Mouse (Mus musculus) CH12.LX (cell line): ENCODE measurements around the gene Rmi2. TPM values are rescaled to one million over a fixed set of nuclear protein-coding genes. Genes with fewer than 3 reads are reported as not detected.

Experiments used
- DNase-seq: peaks from one replicate; pipeline ENCODE4 v3.0.0-alpha.2; 2013; ENCODE audit errors: extremely low read depth
- H3K27ac ChIP-seq: 2 replicates; pipeline ENCODE4 v1.5.1; 2012; ENCODE audit warnings: low read depth, mild to moderate bottlenecking, control low read depth, moderate library complexity; ENCODE audit not compliant: insufficient read depth
- H3K27me3 ChIP-seq: replicated peaks from 2 replicates; pipeline ENCODE3; 2012; ENCODE audit warnings: inconsistent platforms
- H3K36me3 ChIP-seq, 2 experiments: replicated peaks in 1 of 2; 2 replicates each; pipeline versions ENCODE3 to v1.6.1; 2012; ENCODE audit warnings: inconsistent platforms in 1 of 2, low read length in 1 of 2, mild to moderate bottlenecking in 1 of 2, mixed read lengths in 1 of 2, moderate library complexity in 1 of 2; ENCODE audit not compliant: control insufficient read depth in 1 of 2, insufficient read depth in 1 of 2
- H3K4me1 ChIP-seq, 2 experiments: 2 replicates each; pipeline ENCODE4 v1.6.1; 2012; ENCODE audit warnings: inconsistent platforms in 1 of 2, moderate library complexity in 1 of 2; ENCODE audit not compliant: insufficient read depth in 2 of 2, control insufficient read depth in 1 of 2
- H3K4me2 ChIP-seq: 2 replicates; pipeline ENCODE4 v1.6.1; 2012; ENCODE audit warnings: low read depth, mild to moderate bottlenecking, control low read depth; ENCODE audit not compliant: poor library complexity, insufficient read depth, severe bottlenecking
- H3K4me3 ChIP-seq, 3 experiments: fragments of 150-350 bp in 1 of 3; sonication (generic) in 1 of 3; replicated peaks in 1 of 3; 2 replicates each; pipeline versions ENCODE3 to v1.5.1; 2011 to 2012; ENCODE audit warnings: low read depth in 2 of 3, low read length in 2 of 3, mild to moderate bottlenecking in 2 of 3, moderate library complexity in 2 of 3, control low read depth in 1 of 3, improper control_type of control experiment in 1 of 3, inconsistent platforms in 1 of 3, mixed read lengths in 1 of 3; ENCODE audit not compliant: poor library complexity in 1 of 3
- H3K79me2 ChIP-seq: replicated peaks from 2 replicates; pipeline ENCODE4 v1.6.1; 2012; ENCODE audit warnings: mild to moderate bottlenecking, moderate library complexity; ENCODE audit not compliant: control insufficient read depth, poor library complexity, insufficient read depth, severe bottlenecking; ENCODE audit errors: extremely low read depth
- H3K9ac ChIP-seq: 2 replicates; pipeline ENCODE4 v1.6.1; 2012; ENCODE audit warnings: low read depth, mild to moderate bottlenecking, control low read depth, moderate library complexity; ENCODE audit not compliant: insufficient read depth
- H3K9me3 ChIP-seq: replicated peaks from 2 replicates; pipeline ENCODE3; 2012; ENCODE audit warnings: low read length, inconsistent platforms, mixed read lengths
- BHLHE40 ChIP-seq: IDR thresholded peaks from 2 replicates; pipeline ENCODE4 v1.6.1; 2011; ENCODE audit warnings: mild to moderate bottlenecking, low read depth, low read length, improper control_type of control experiment
- CHD1 ChIP-seq: IDR thresholded peaks from 2 replicates; pipeline ENCODE4 v1.6.1; 2012; ENCODE audit warnings: low read depth, low read length, improper control_type of control experiment, inconsistent platforms
- CHD2 ChIP-seq: IDR thresholded peaks from 2 replicates; pipeline ENCODE4 v1.6.1; 2011; ENCODE audit warnings: low read length, improper control_type of control experiment
- CTCF ChIP-seq, 2 experiments: IDR thresholded peaks in 1 of 2; conservative IDR thresholded peaks in 1 of 2; 2 replicates each; pipeline ENCODE4 v1.5.1; 2011 to 2012; ENCODE audit warnings: low read depth in 2 of 2, low read length in 2 of 2, improper control_type of control experiment in 1 of 2, inconsistent platforms in 1 of 2, mild to moderate bottlenecking in 1 of 2, moderate library complexity in 1 of 2
- ELF1 ChIP-seq: IDR thresholded peaks from 2 replicates; pipeline ENCODE4 v1.6.1; 2014; ENCODE audit warnings: low read depth, mild to moderate bottlenecking, inconsistent platforms, low read length, improper control_type of control experiment
- EP300 ChIP-seq: IDR thresholded peaks from 2 replicates; pipeline ENCODE4 v1.6.1; 2011; ENCODE audit warnings: low read length, improper control_type of control experiment
- ETS1 ChIP-seq: conservative IDR thresholded peaks from 2 replicates; pipeline ENCODE4 v1.6.1; 2012; ENCODE audit warnings: low read depth, mild to moderate bottlenecking, inconsistent platforms, low read length, improper control_type of control experiment, moderate library complexity
- GABPA ChIP-seq: IDR thresholded peaks from 2 replicates; pipeline ENCODE4 v1.6.1; 2012; ENCODE audit warnings: low read depth, low read length, improper control_type of control experiment, inconsistent platforms; ENCODE audit not compliant: insufficient replicate concordance
- HCFC1 ChIP-seq: IDR thresholded peaks from 2 replicates; pipeline ENCODE4 v1.6.1; 2012; ENCODE audit warnings: low read depth, mild to moderate bottlenecking, inconsistent platforms, low read length, improper control_type of control experiment
- IRF4 ChIP-seq: IDR thresholded peaks from 2 replicates; pipeline ENCODE4 v1.6.1; 2014; ENCODE audit warnings: low read depth, mild to moderate bottlenecking, inconsistent platforms, low read length, improper control_type of control experiment
- JUN ChIP-seq: IDR thresholded peaks from 2 replicates; pipeline ENCODE4 v1.6.1; 2011; ENCODE audit warnings: low read depth, mild to moderate bottlenecking, low read length, improper control_type of control experiment, moderate library complexity; ENCODE audit not compliant: insufficient read depth
- JUND ChIP-seq: conservative IDR thresholded peaks from 2 replicates; pipeline ENCODE4 v1.6.1; 2011; ENCODE audit warnings: low read depth, low read length, improper control_type of control experiment
- KAT2A ChIP-seq: IDR thresholded peaks from 2 replicates; pipeline ENCODE4 v1.6.1; 2012; ENCODE audit warnings: low read length, improper control_type of control experiment, inconsistent platforms; ENCODE audit not compliant: insufficient replicate concordance
- MAZ ChIP-seq: IDR thresholded peaks from 2 replicates; pipeline ENCODE4 v1.6.1; 2012; ENCODE audit warnings: low read depth, mild to moderate bottlenecking, inconsistent platforms, low read length, improper control_type of control experiment, moderate library complexity
- MEF2A ChIP-seq: IDR thresholded peaks from 2 replicates; pipeline ENCODE4 v1.6.1; 2014; ENCODE audit warnings: low read depth, mild to moderate bottlenecking, inconsistent platforms, low read length, improper control_type of control experiment, borderline replicate concordance
- MXI1 ChIP-seq: IDR thresholded peaks from 2 replicates; pipeline ENCODE4 v1.6.1; 2011; ENCODE audit warnings: mild to moderate bottlenecking, low read depth, low read length, improper control_type of control experiment
- NRF1 ChIP-seq: IDR thresholded peaks from 2 replicates; pipeline ENCODE4 v1.6.1; 2014; ENCODE audit warnings: low read depth, mild to moderate bottlenecking, inconsistent platforms, low read length, improper control_type of control experiment, moderate library complexity
- PAX5 ChIP-seq: IDR thresholded peaks from 2 replicates; pipeline ENCODE4 v1.6.1; 2012; ENCODE audit warnings: low read length, inconsistent platforms, mixed read lengths
- POLR2AphosphoS2 ChIP-seq: IDR thresholded peaks from 2 replicates; pipeline ENCODE4 v1.6.1; 2011; ENCODE audit warnings: low read depth, low read length, improper control_type of control experiment
- RAD21 ChIP-seq: IDR thresholded peaks from 2 replicates; pipeline ENCODE4 v1.6.1; 2011; ENCODE audit warnings: low read depth, mild to moderate bottlenecking, low read length, improper control_type of control experiment, moderate library complexity
- RCOR1 ChIP-seq: conservative IDR thresholded peaks from 2 replicates; pipeline ENCODE4 v1.6.1; 2012; ENCODE audit warnings: low read depth, mild to moderate bottlenecking, inconsistent platforms, low read length, improper control_type of control experiment
- SIN3A ChIP-seq: IDR thresholded peaks from 2 replicates; pipeline ENCODE4 v1.6.1; 2012; ENCODE audit warnings: low read length, improper control_type of control experiment, inconsistent platforms
- SMC3 ChIP-seq: IDR thresholded peaks from 2 replicates; pipeline ENCODE4 v1.6.1; 2011; ENCODE audit warnings: low read depth, low read length, improper control_type of control experiment
- TBP ChIP-seq: conservative IDR thresholded peaks from 2 replicates; pipeline ENCODE4 v1.6.1; 2011; ENCODE audit warnings: low read depth, low read length, improper control_type of control experiment
- ZC3H11A ChIP-seq: IDR thresholded peaks from 2 replicates; pipeline ENCODE4 v1.6.1; 2012; ENCODE audit warnings: low read depth, mild to moderate bottlenecking, inconsistent platforms, low read length, improper control_type of control experiment
- ZMIZ1 ChIP-seq: IDR thresholded peaks from 2 replicates; pipeline ENCODE4 v1.6.1; 2012; ENCODE audit warnings: low read depth, mild to moderate bottlenecking, inconsistent platforms, low read length, improper control_type of control experiment
- dilution Hi-C: fragments of 300-500 bp; cut with MboI; formaldehyde crosslinking; loops from 2 replicates; pipeline ENCODE4 v1.14.3; 2020; ENCODE audit warnings: low sequenced_read_pairs; ENCODE audit not compliant: extremely low pct_unique_long_range_greater_than_20kb, extremely low pct_ligation_motif_present
- in situ Hi-C: fragments of 300-500 bp; cut with MboI; formaldehyde crosslinking; loops from 3 replicates; pipeline ENCODE4 v1.14.3; 2019; ENCODE audit warnings: low sequenced_read_pairs, low pct_ligation_motif_present, low pct_unique_long_range_greater_than_20kb, mixed read lengths
- polyA plus RNA-seq: library from polyadenylated mRNA; unstranded; fragments of >175 nt; gene quantifications from 2 replicates; pipeline ENCODE4 v1.2.1, GENCODE M21; 2012; ENCODE audit warnings: low read depth; ENCODE audit not compliant: insufficient read length
- total RNA-seq, 2 experiments: library from RNA; depleted of rRNA; stranded (reverse); fragments of 300-350 nt in 1 of 2; fragments of >200 nt in 1 of 2; gene quantifications; 2 replicates each; pipeline ENCODE4 v1.2.3; 2012 to 2014

Gene Rmi2
- total and polyA plus RNA-seq, 3 experiments: 6.8 to 13.8 (median 9.3) TPM

DNA sequence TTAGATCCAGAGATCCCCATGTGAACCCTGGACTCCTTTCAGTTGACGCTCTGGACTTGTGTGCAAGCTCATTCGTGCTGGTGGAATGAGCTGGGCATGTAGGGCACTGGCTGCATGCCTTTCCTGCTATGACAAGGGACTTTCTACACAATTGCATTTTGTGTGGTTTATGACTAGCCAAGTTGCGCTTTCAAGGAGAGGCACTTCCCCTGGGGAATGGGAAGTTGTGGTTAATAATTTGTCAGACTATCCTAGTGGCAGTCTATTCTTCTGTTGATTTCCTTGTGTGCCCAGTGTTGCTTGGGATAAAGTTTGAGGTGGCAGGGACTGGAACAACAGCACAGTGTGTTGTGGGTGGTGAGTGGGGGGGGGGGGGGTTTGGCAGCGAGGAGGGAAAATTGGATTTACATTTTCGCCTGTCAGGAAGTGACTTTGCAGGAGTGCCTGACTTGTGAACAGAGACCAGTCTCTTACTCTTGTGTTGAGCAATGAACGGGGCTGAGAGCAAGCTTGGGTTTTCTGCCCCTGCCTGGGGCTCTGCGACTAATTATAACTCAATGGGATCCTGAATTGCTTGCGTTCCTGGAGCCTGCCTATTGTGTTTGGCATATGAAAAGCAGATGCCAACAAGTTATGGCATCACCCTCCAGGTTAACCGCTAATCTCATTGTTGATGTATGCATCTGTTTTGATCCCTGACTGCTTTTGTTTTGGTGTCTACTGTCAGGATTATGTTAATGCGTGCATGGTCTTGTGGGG lies 3.8 kb downstream of the Rmi2 start:
- no peak overlapping the region for H3K4me2 ChIP-seq
- no peak overlapping the region for H3K4me3 ChIP-seq
- no peaks in the 10 kb centered on the region for H3K9me3 ChIP-seq
- no peaks in the 10 kb centered on the region for H3K27me3 ChIP-seq
- H3K27ac ChIP-seq: no peak overlapping the region
- H3K4me1 ChIP-seq: peaks cover 28 to 60% of the 10 kb centered on the region in 2 experiments
- in situ Hi-C loops: no loop called here
- DNase-seq: no peak
- H3K36me3 ChIP-seq: peaks cover 8 to 52% of the 10 kb centered on the region in 2 experiments
- H3K79me2 ChIP-seq: peaks cover 9% of the 10 kb centered on the region; the same call in 1 of the 2 replicates
- TF ChIP-seq ZMIZ1 (no peak), POLR2AphosphoS2 (no peak), CTCF (conservative IDR thresholded peaks at IDR 0.05 in 1 of 2, IDR thresholded peaks at IDR 0.05 in 1 of 2; ENCODE audit: low read depth in 2 of 2, low read length in 2 of 2) (no peak), SIN3A (no peak), CHD2 (no peak), NRF1 (no peak), ETS1 (no peak), PAX5 (no peak), MXI1 (no peak), RAD21 (no peak), BHLHE40 (no peak), RCOR1 (no peak), GABPA (no peak), EP300 (no peak), JUND (no peak), CHD1 (no peak), HCFC1 (no peak), SMC3 (no peak), JUN (no peak)
- TF ChIP-seq, all 38 proteins: peak for 0
- dilution Hi-C loops: no loop called here
- H3K9ac ChIP-seq: no peak overlapping the region

DNA sequence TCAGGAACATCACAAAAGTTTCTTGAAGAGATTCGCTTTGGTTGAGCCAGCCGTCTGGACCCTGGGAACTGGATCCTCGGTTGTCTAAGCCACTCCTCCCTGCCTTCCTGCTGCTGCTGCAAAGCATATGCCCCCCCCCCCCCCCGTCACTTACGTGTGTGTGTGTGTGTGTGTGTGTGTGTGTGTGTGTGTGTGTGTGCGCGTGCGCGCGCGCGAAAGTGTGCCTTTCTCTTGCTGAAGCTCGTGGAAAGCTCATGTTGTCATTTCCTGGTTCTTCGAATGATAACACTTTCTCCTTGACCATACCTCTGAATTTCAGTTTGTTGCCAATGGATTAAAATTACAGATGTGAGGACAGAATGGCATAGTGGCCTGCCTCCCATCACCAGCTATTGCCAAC lies 5.2 kb downstream of the Rmi2 start:
- H3K9me3 ChIP-seq: no peaks in the 10 kb centered on the region
- no peak overlapping the region for H3K9ac ChIP-seq
- H3K27me3 ChIP-seq: no peaks in the 10 kb centered on the region
- peaks cover 8 to 52% of the 10 kb centered on the region in 2 experiments for H3K36me3 ChIP-seq
- no peak overlapping the region for H3K4me2 ChIP-seq
- peaks cover 27 to 64% of the 10 kb centered on the region in 2 experiments for H3K4me1 ChIP-seq
- H3K4me3 ChIP-seq: no peak overlapping the region
- H3K79me2 ChIP-seq: peaks cover 9% of the 10 kb centered on the region; the same call in 1 of the 2 replicates
- dilution Hi-C loops: no loop called here
- H3K27ac ChIP-seq: no peak overlapping the region
- DNase-seq: no peak
- in situ Hi-C loops: loop anchor here (5.0 kb wide), 1 partner anchor 178 kb away; no protein-coding TSS in a partner anchor
- TF ChIP-seq IRF4: no peak
- TF ChIP-seq SIN3A: no peak
- no peak for TF ChIP-seq SMC3
- no peak for TF ChIP-seq MEF2A
- TF ChIP-seq ETS1: no peak
- no peak for TF ChIP-seq CHD2
- TF ChIP-seq TBP: no peak
- TF ChIP-seq BHLHE40: no peak
- no peak for TF ChIP-seq CHD1
- TF ChIP-seq MAZ: no peak
- no peak for TF ChIP-seq HCFC1
- no peak for TF ChIP-seq CTCF (conservative IDR thresholded peaks at IDR 0.05 in 1 of 2, IDR thresholded peaks at IDR 0.05 in 1 of 2; ENCODE audit: low read depth in 2 of 2, low read length in 2 of 2)
- TF ChIP-seq KAT2A: no peak
- TF ChIP-seq RCOR1: no peak
- no peak for TF ChIP-seq ZC3H11A
- TF ChIP-seq ELF1: no peak
- TF ChIP-seq PAX5: no peak
